Mouse (Mus musculus) liver, embryonic 11.5 days (tissue): ENCODE results near the gene Meig1. TPM values are rescaled to one million over a fixed set of nuclear protein-coding genes. Genes with fewer than 3 reads are reported as not detected.

Experiments
- ATAC-seq: fragments of 200-750 bp; cut with Nextera tagmentation; replicated peaks from 2 replicates; pipeline ENCODE4 v1.8.0; 2017; ENCODE audit warnings: moderate number of reproducible peaks, mild to moderate bottlenecking, moderate TSS enrichment, moderate library complexity; ENCODE audit not compliant: low FRiP score
- DNase-seq: peaks from one replicate; pipeline ENCODE4 v3.0.0-alpha.2; 2017; ENCODE audit warnings: low spot score
- H3K27ac ChIP-seq: fragments of 300-500 bp; sonication (generic); 2 replicates; pipeline ENCODE4 v1.5.1; 2014; ENCODE audit warnings: mild to moderate bottlenecking, low read depth, low read length, control low read depth
- H3K27me3 ChIP-seq: fragments of 300-500 bp; sonication (generic); replicated peaks from 2 replicates; pipeline ENCODE4 v1.6.1; 2014; ENCODE audit warnings: low read length, mixed read lengths; ENCODE audit not compliant: control insufficient read depth, insufficient read depth
- H3K36me3 ChIP-seq: fragments of 300-500 bp; sonication (generic); 2 replicates; pipeline ENCODE4 v1.6.1; 2014; ENCODE audit warnings: mild to moderate bottlenecking, low read length, moderate library complexity, mixed read lengths; ENCODE audit not compliant: control insufficient read depth, insufficient read depth
- H3K4me1 ChIP-seq: fragments of 300-500 bp; sonication (generic); replicated peaks from 2 replicates; pipeline ENCODE4 v1.6.1; 2014; ENCODE audit warnings: low read length, mixed read lengths; ENCODE audit not compliant: control insufficient read depth, insufficient read depth
- H3K4me2 ChIP-seq: fragments of 300-500 bp; sonication (generic); 2 replicates; pipeline ENCODE4 v1.6.1; 2014; ENCODE audit warnings: mild to moderate bottlenecking, control low read depth, moderate library complexity
- H3K4me3 ChIP-seq: fragments of 300-500 bp; sonication (generic); 2 replicates; pipeline ENCODE4 v1.5.1; 2014; ENCODE audit warnings: low read depth, low read length, control low read depth
- H3K9ac ChIP-seq: fragments of 300-500 bp; sonication (generic); 2 replicates; pipeline ENCODE4 v1.6.1; 2014; ENCODE audit warnings: low read depth, low read length, control low read depth
- H3K9me3 ChIP-seq: fragments of 300-500 bp; sonication (generic); 2 replicates; pipeline ENCODE4 v1.6.1; 2016; ENCODE audit warnings: low read length, inconsistent platforms, mixed read lengths; ENCODE audit not compliant: control insufficient read depth
- WGBS: fragments of 180-500 bp; shearing (Covaris S2); extraction: QIAGEN DNeasy Blood & Tissue Kit; methylation state at CpG from one replicate; pipeline ENCODE4 v1.1.7; 2014; 5-methylcytosine and 5-hydroxymethylcytosine counted together
- polyA plus RNA-seq: library from polyadenylated mRNA; unstranded; fragments of >200 nt; fragmentation: Nextera tagmentation; extraction: Ambion mirVana; gene quantifications from 2 replicates; pipeline ENCODE4 v1.2.1, GENCODE M21; 2014

Meig1 gene
- polyA plus RNA-seq = not detected in 2 replicates

DNA sequence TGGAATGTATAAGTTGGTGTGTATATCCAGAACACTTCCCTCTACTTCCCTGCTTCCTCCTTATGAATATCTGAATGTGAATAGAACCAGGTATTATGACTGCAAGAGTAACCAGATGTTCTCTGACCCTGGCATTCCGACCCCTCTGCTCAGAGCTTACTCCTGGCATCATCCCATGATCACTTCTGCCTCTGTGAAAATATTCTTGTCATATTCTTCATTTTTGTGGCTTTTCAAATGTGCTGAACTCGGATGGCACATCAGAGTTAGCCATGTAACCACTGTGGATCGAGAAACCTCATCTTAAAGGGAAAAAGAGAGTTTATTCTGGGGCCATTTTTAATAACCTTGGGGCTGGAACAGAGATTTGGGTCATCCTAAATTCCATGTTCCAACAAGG, at the start of gene Meig1:
Meig1 (minus strand) TSS at position 101 of the 400 bp plus-strand sequence.
- H3K27ac ChIP-seq = no peak within 1 kb of the TSS
- no peak within 1 kb of the TSS for H3K9ac ChIP-seq
- no peaks in the 10 kb centered on the region; the same call in 1 of the 2 replicates for H3K27me3 ChIP-seq
- DNase-seq (no peak), ATAC-seq (no peak)
- H3K4me3 ChIP-seq = peak within 1 kb of the TSS; percentile 75
- peak within 1 kb of the TSS; percentile 90 for H3K4me2 ChIP-seq
- H3K36me3 ChIP-seq = no peaks in the 10 kb centered on the region
- peaks cover 3% of the 10 kb centered on the region; the same call in 1 of the 2 replicates for H3K4me1 ChIP-seq
- H3K9me3 ChIP-seq = no peaks in the 10 kb centered on the region
- WGBS = 68% methylated on average over 3 of the region's 3 CpGs

- ATAC-seq = no peak
- H3K4me2 ChIP-seq = no peak overlapping the region
Measured at GRCm38 (mm10) chr2:3456590-3456989, 34.1 kb upstream of the Meig1 start.

GRCm38 (mm10) chr2:3453096-3453495, 30.6 kb upstream of the Meig1 start:
- Histone ChIP-seq H3K36me3 (peaks cover 11% of the 10 kb centered on the region), H3K4me3 (no peak overlapping the region), H3K9me3 (no peaks in the 10 kb centered on the region), H3K27me3 (no peaks in the 10 kb centered on the region), H3K27ac (no peak overlapping the region), H3K4me1 (no peaks in the 10 kb centered on the region), H3K9ac (no peak overlapping the region), H3K4me2 (no peak overlapping the region)
- DNase-seq (no peak), ATAC-seq (no peak)
- 90% methylated on average over 3 of the region's 3 CpGs for WGBS

More at GRCm38 (mm10) chr2:3456590-3456989, 34.1 kb upstream of the Meig1 start:
- H3K27ac ChIP-seq = no peak overlapping the region
- H3K9ac ChIP-seq = no peak overlapping the region
- no peaks in the 10 kb centered on the region for H3K27me3 ChIP-seq
- 87% methylated on average over 4 of the region's 4 CpGs for WGBS
- no peak overlapping the region for H3K4me3 ChIP-seq
- DNase-seq = no peak
- no peaks in the 10 kb centered on the region for H3K4me1 ChIP-seq
- peaks cover 11% of the 10 kb centered on the region for H3K36me3 ChIP-seq
- no peaks in the 10 kb centered on the region for H3K9me3 ChIP-seq

DNA sequence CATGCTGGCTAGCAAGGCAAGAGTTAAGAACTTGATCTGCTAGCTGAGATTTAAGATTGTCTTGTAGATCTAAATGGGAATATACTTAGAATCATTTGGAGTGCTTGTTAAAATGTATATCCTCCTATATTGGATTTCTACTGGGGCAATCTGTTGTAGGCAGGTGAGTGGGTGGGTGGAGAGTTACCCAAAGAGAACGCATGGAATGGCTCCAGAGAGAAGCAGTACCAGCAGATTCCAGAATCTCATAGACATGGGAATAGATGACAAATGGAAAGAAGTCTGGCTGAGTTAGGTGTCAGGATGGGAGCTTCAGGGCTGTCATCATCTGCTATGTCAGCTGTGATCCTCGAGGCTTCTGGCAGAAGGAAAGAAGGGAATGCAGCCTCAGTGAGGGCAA, 27.0 kb upstream of the Meig1 start:
- Histone ChIP-seq H3K36me3 (peaks cover 13% of the 10 kb centered on the region), H3K9ac (no peak overlapping the region), H3K4me2 (no peak overlapping the region), H3K27ac (no peak overlapping the region), H3K27me3 (no peaks in the 10 kb centered on the region), H3K4me1 (no peaks in the 10 kb centered on the region), H3K9me3 (no peaks in the 10 kb centered on the region), H3K4me3 (no peak overlapping the region)
- DNase-seq (no peak), ATAC-seq (no peak)
- WGBS = 67% methylated on average over 2 of the region's 2 CpGs

DNA sequence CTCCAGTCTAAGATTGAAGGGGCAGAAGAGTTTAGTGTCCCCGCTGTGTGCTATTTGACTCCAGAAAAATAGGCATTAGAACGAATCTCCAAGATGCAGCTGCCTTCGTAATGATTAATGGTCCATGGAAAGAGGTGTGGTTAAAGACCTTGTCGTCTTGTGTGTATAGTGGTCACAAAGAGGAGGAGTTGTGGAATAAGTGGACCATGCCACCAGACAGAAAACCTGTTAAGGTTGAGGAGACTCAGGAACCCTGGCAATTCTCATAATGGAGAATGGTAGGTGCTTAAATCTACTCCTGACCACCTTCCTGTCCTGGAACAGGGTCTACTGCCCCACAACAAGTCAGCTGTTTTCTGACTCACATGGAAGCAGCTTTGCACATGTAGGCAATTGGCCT, 23.5 kb upstream of the Meig1 start:
- no peak overlapping the region for H3K9ac ChIP-seq
- no peaks in the 10 kb centered on the region for H3K27me3 ChIP-seq
- 85% methylated on average over 4 of the region's 4 CpGs for WGBS
- no peak overlapping the region for H3K4me2 ChIP-seq
- H3K9me3 ChIP-seq = no peaks in the 10 kb centered on the region
- no peak overlapping the region for H3K4me3 ChIP-seq
- no peaks in the 10 kb centered on the region for H3K4me1 ChIP-seq
- no peak overlapping the region for H3K27ac ChIP-seq
- H3K36me3 ChIP-seq = peaks cover 5% of the 10 kb centered on the region
- ATAC-seq = no peak
- DNase-seq = no peak

DNA sequence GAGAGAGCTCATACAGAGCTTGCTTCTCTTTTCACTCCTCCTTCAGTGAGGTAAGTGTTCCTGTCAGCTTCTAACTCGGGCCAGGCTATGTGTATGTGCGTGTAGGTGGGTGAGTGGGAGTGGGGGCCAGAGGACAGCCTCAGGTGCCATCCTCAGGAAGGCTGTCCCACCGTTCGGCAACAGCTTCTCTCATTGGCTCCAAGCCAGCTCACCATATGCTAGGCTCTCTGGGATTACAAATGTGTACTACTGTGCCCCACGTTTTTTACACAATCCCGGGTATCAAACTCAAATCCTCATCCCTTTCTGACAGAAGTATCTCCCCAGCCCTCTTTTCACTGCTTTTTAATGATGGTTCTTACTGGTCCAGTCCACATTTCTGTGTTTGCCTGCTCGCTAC, 21.8 kb upstream of the Meig1 start:
- H3K4me3 ChIP-seq = no peak overlapping the region
- no peak overlapping the region for H3K9ac ChIP-seq
- no peaks in the 10 kb centered on the region for H3K9me3 ChIP-seq
- H3K4me2 ChIP-seq = no peak overlapping the region
- H3K27me3 ChIP-seq = no peaks in the 10 kb centered on the region
- DNase-seq = no peak
- H3K27ac ChIP-seq = no peak overlapping the region
- H3K4me1 ChIP-seq = no peaks in the 10 kb centered on the region
- peaks cover 5% of the 10 kb centered on the region for H3K36me3 ChIP-seq
- 87% methylated on average over 7 of the region's 7 CpGs for WGBS
- no peak for ATAC-seq

- no peak for ATAC-seq
- Histone ChIP-seq H3K9ac (no peak overlapping the region), H3K27ac (no peak overlapping the region), H3K4me1 (no peaks in the 10 kb centered on the region), H3K4me3 (no peak overlapping the region), H3K36me3 (peaks cover 3% of the 10 kb centered on the region), H3K27me3 (no peaks in the 10 kb centered on the region), H3K4me2 (no peak overlapping the region), H3K9me3 (no peaks in the 10 kb centered on the region)
- DNase-seq = no peak
- WGBS = 73% methylated on average over 7 of the region's 7 CpGs
Measured at GRCm38 (mm10) chr2:3437956-3438355, 15.5 kb upstream of the Meig1 start.

DNA sequence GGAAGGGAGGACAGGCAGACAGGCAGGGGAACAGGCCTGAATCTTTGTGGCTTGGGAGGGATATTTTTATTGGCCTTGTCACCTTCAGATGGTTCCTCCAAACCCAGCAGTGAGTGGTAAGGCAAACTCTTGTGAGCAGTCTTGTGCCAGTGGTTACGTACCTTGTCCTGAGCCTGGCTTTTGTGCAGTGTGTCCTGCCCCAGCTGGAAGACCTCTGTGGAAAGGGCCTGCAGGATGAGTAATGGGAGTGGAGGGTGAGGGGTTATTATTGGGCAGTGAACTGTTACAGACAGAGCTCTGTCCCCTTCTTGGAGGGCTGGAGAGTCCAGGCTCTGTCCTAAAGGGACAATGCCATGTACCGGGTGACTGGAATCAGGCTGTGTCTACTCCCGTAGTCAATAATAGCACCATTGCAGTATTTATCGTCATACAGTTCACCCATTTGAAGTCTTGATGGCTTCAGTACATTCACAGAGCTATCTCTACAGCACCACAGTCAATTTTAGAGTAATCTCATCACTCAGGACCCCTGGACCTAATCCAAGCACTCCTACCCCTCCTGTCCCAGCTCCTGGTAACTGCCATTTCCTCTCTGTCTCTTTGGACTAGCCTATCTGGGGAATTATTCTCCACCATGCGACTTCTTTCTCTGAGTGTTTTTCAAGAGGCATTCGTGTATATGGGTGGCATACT, 13.1 kb upstream of the Meig1 start:
- no peak for ATAC-seq
- 84% methylated on average over 6 of the region's 6 CpGs for WGBS

GRCm38 (mm10) chr2:3430956-3431355, 8.5 kb upstream of the Meig1 start:
- no peak overlapping the region for H3K27ac ChIP-seq
- no peaks in the 10 kb centered on the region for H3K27me3 ChIP-seq
- no peak overlapping the region for H3K4me3 ChIP-seq
- peaks cover 2% of the 10 kb centered on the region for H3K36me3 ChIP-seq
- 80% methylated on average over 9 of the region's 9 CpGs for WGBS
- ATAC-seq (no peak), DNase-seq (no peak)
- H3K9me3 ChIP-seq = no peaks in the 10 kb centered on the region
- H3K9ac ChIP-seq = no peak overlapping the region
- no peaks in the 10 kb centered on the region for H3K4me1 ChIP-seq
- no peak overlapping the region for H3K4me2 ChIP-seq

More for the DNA sequence above, 13.1 kb upstream of the Meig1 start:
- Histone ChIP-seq H3K9ac (no peak overlapping the region), H3K27me3 (no peaks in the 10 kb centered on the region), H3K9me3 (no peaks in the 10 kb centered on the region), H3K4me2 (no peak overlapping the region), H3K4me1 (no peaks in the 10 kb centered on the region), H3K27ac (no peak overlapping the region), H3K36me3 (peaks cover 2% of the 10 kb centered on the region), H3K4me3 (no peak overlapping the region)
- no peak for DNase-seq
